Mouse (Mus musculus) midbrain, embryonic 12.5 days (tissue): Measurements from ENCODE around the gene Supt4a. TPM values are rescaled to one million over a fixed set of nuclear protein-coding genes. Genes with fewer than 3 reads are reported as not detected.
A peak's percentile ranks its signal among the peaks of the same experiment; 100 is the strongest.

Experiments used
- ATAC-seq: fragments of 200-750 bp; cut with Nextera tagmentation; 2 replicates; pipeline ENCODE4 v1.8.0; 2017; ENCODE audit warnings: low read depth, moderate TSS enrichment, moderate library complexity; ENCODE audit not compliant: low FRiP score
- H3K27ac ChIP-seq: fragments of 300-500 bp; sonication (generic); replicated peaks from 2 replicates; pipeline ENCODE4 v1.5.1; 2016; ENCODE audit warnings: mild to moderate bottlenecking
- H3K27me3 ChIP-seq: fragments of 300-500 bp; sonication (generic); 2 replicates; pipeline ENCODE4 v1.6.1; 2016; ENCODE audit warnings: mild to moderate bottlenecking
- H3K36me3 ChIP-seq: fragments of 300-500 bp; sonication (generic); 2 replicates; pipeline ENCODE4 v1.6.1; 2016
- H3K4me1 ChIP-seq: fragments of 300-500 bp; sonication (generic); 2 replicates; pipeline ENCODE4 v1.6.1; 2016
- H3K4me2 ChIP-seq: fragments of 300-500 bp; sonication (generic); replicated peaks from 2 replicates; pipeline ENCODE4 v1.6.1; 2016; ENCODE audit warnings: mild to moderate bottlenecking, moderate library complexity
- H3K4me3 ChIP-seq: fragments of 300-500 bp; sonication (generic); 2 replicates; pipeline ENCODE4 v1.5.1; 2016; ENCODE audit warnings: mild to moderate bottlenecking
- H3K9ac ChIP-seq: fragments of 300-500 bp; sonication (generic); replicated peaks from 2 replicates; pipeline ENCODE4 v1.6.1; 2016; ENCODE audit warnings: mild to moderate bottlenecking, moderate library complexity
- H3K9me3 ChIP-seq: fragments of 300-500 bp; sonication (generic); 2 replicates; pipeline ENCODE4 v1.6.1; 2016; ENCODE audit warnings: mild to moderate bottlenecking
- WGBS: fragments of 180-500 bp; shearing (Covaris S2); methylation state at CpG from one replicate; pipeline ENCODE4 v1.1.7; 2016; 5-methylcytosine and 5-hydroxymethylcytosine counted together
- polyA plus RNA-seq: library from polyadenylated mRNA; unstranded; fragments of >200 nt; fragmentation: Nextera tagmentation; extraction: Ambion mirVana; gene quantifications from 2 replicates; pipeline ENCODE4 v1.2.1, GENCODE M21; 2016

The Supt4a gene
- polyA plus RNA-seq, 1 experiment from 2014 or later = 139 TPM

GRCm38 (mm10) chr11:87708979-87709378 lies 28.4 kb upstream of the Supt4a start:
- no peak overlapping the region for H3K4me3 ChIP-seq
- no peak overlapping the region for H3K9ac ChIP-seq
- H3K4me2 ChIP-seq = no peak overlapping the region
- ATAC-seq = no peak
- peaks cover 37% of the 10 kb centered on the region for H3K27me3 ChIP-seq
- H3K27ac ChIP-seq = no peak overlapping the region
- no peaks in the 10 kb centered on the region for H3K36me3 ChIP-seq
- H3K9me3 ChIP-seq = no peaks in the 10 kb centered on the region
- 82% methylated on average over 5 of the region's 5 CpGs for WGBS
- H3K4me1 ChIP-seq = peaks cover 17% of the 10 kb centered on the region

- Histone ChIP-seq H3K9ac (no peak overlapping the region), H3K36me3 (no peaks in the 10 kb centered on the region), H3K4me3 (0 out of 2 replicates have a peak overlapping the region, but pooled peaks have one; percentile 18), H3K4me1 (peaks cover 17% of the 10 kb centered on the region), H3K4me2 (peak overlapping the region; percentile 46), H3K27ac (no peak overlapping the region), H3K27me3 (peaks cover 37% of the 10 kb centered on the region), H3K9me3 (no peaks in the 10 kb centered on the region)
- 15% methylated on average over 21 of the region's 21 CpGs for WGBS
- ATAC-seq = no peak
Observed at GRCm38 (mm10) chr11:87709513-87710261, 27.7 kb upstream of the Supt4a start.

GRCm38 (mm10) chr11:87710262-87710615 lies 27.1 kb upstream of the Supt4a start:
- Histone ChIP-seq H3K27ac (no peak overlapping the region), H3K4me1 (peaks cover 17% of the 10 kb centered on the region), H3K4me3 (no peak overlapping the region), H3K36me3 (no peaks in the 10 kb centered on the region), H3K9me3 (no peaks in the 10 kb centered on the region), H3K27me3 (peaks cover 37% of the 10 kb centered on the region), H3K4me2 (peak overlapping the region; percentile 46), H3K9ac (no peak overlapping the region)
- ATAC-seq = no peak
- 62% methylated on average over 7 of the region's 7 CpGs for WGBS

GRCm38 (mm10) chr11:87712188-87712587 lies 25.2 kb upstream of the Supt4a start:
- H3K4me3 ChIP-seq = no peak overlapping the region
- no peak overlapping the region for H3K27ac ChIP-seq
- H3K27me3 ChIP-seq = peaks cover 37% of the 10 kb centered on the region
- peaks cover 17% of the 10 kb centered on the region for H3K4me1 ChIP-seq
- H3K4me2 ChIP-seq = no peak overlapping the region
- H3K9ac ChIP-seq = no peak overlapping the region
- WGBS = 85% methylated on average over 4 of the region's 4 CpGs
- no peak for ATAC-seq
- H3K36me3 ChIP-seq = no peaks in the 10 kb centered on the region
- H3K9me3 ChIP-seq = no peaks in the 10 kb centered on the region

GRCm38 (mm10) chr11:87715999-87716398 lies 21.4 kb upstream of the Supt4a start:
- WGBS = 84% methylated on average over 4 of the region's 4 CpGs

GRCm38 (mm10) chr11:87719526-87719925 lies 17.8 kb upstream of the Supt4a start:
- Histone ChIP-seq H3K27me3 (no peaks in the 10 kb centered on the region), H3K27ac (no peak overlapping the region), H3K4me3 (no peak overlapping the region), H3K9ac (no peak overlapping the region), H3K9me3 (no peaks in the 10 kb centered on the region), H3K36me3 (no peaks in the 10 kb centered on the region), H3K4me2 (no peak overlapping the region), H3K4me1 (no peaks in the 10 kb centered on the region; the same call in 1 of the 2 replicates)
- 53% methylated on average over 7 of the region's 7 CpGs for WGBS
- no peak for ATAC-seq

More at GRCm38 (mm10) chr11:87715999-87716398, 21.4 kb upstream of the Supt4a start:
- Histone ChIP-seq H3K9ac (no peak overlapping the region), H3K27ac (no peak overlapping the region), H3K27me3 (peaks cover 13% of the 10 kb centered on the region), H3K4me2 (no peak overlapping the region), H3K9me3 (no peaks in the 10 kb centered on the region), H3K4me1 (no peaks in the 10 kb centered on the region; the same call in 1 of the 2 replicates), H3K36me3 (no peaks in the 10 kb centered on the region), H3K4me3 (no peak overlapping the region)
- no peak for ATAC-seq

- H3K4me3 ChIP-seq = no peak overlapping the region
- 47% methylated on average over 9 of the region's 9 CpGs for WGBS
- no peaks in the 10 kb centered on the region for H3K27me3 ChIP-seq
- no peak overlapping the region for H3K4me2 ChIP-seq
- peaks cover under 1% of the 10 kb centered on the region for H3K4me1 ChIP-seq
- no peaks in the 10 kb centered on the region for H3K36me3 ChIP-seq
- no peak for ATAC-seq
- no peak overlapping the region for H3K9ac ChIP-seq
- H3K27ac ChIP-seq = no peak overlapping the region
- H3K9me3 ChIP-seq = no peaks in the 10 kb centered on the region
Observed at GRCm38 (mm10) chr11:87720324-87720723, 17.0 kb upstream of the Supt4a start.

GRCm38 (mm10) chr11:87720839-87721238 lies 16.5 kb upstream of the Supt4a start:
- Histone ChIP-seq H3K9me3 (no peaks in the 10 kb centered on the region), H3K36me3 (no peaks in the 10 kb centered on the region), H3K27ac (no peak overlapping the region), H3K4me3 (no peak overlapping the region), H3K9ac (no peak overlapping the region), H3K4me1 (peaks cover 5% of the 10 kb centered on the region), H3K27me3 (no peaks in the 10 kb centered on the region), H3K4me2 (no peak overlapping the region)
- WGBS = 77% methylated on average over 9 of the region's 9 CpGs
- ATAC-seq = no peak

GRCm38 (mm10) chr11:87722168-87722567 lies 15.2 kb upstream of the Supt4a start:
- H3K9ac ChIP-seq = no peak overlapping the region
- no peaks in the 10 kb centered on the region for H3K27me3 ChIP-seq
- no peak for ATAC-seq
- H3K4me2 ChIP-seq = no peak overlapping the region
- no peak overlapping the region for H3K27ac ChIP-seq
- no peaks in the 10 kb centered on the region for H3K9me3 ChIP-seq
- H3K4me1 ChIP-seq = peaks cover 18% of the 10 kb centered on the region
- WGBS = 78% methylated on average over 3 of the region's 3 CpGs
- H3K4me3 ChIP-seq = no peak overlapping the region
- H3K36me3 ChIP-seq = no peaks in the 10 kb centered on the region

- 89% methylated on average over 4 of the region's 4 CpGs for WGBS
- Histone ChIP-seq H3K9me3 (no peaks in the 10 kb centered on the region), H3K4me1 (peaks cover 18% of the 10 kb centered on the region), H3K36me3 (no peaks in the 10 kb centered on the region), H3K4me3 (no peak overlapping the region), H3K9ac (no peak overlapping the region), H3K27ac (no peak overlapping the region), H3K27me3 (no peaks in the 10 kb centered on the region; the same call in 1 of the 2 replicates), H3K4me2 (no peak overlapping the region)
- ATAC-seq = no peak
Observed at GRCm38 (mm10) chr11:87722891-87723290, 14.5 kb upstream of the Supt4a start.

GRCm38 (mm10) chr11:87725515-87725914 lies 11.8 kb upstream of the Supt4a start:
- ATAC-seq = no peak
- H3K9ac ChIP-seq = no peak overlapping the region
- H3K36me3 ChIP-seq = no peaks in the 10 kb centered on the region
- H3K27ac ChIP-seq = peak overlapping the region; percentile 46; the same call in 1 of the 2 replicates
- H3K4me3 ChIP-seq = no peak overlapping the region
- no peaks in the 10 kb centered on the region; the same call in 1 of the 2 replicates for H3K27me3 ChIP-seq
- H3K4me1 ChIP-seq = peaks cover 18% of the 10 kb centered on the region
- H3K4me2 ChIP-seq = no peak overlapping the region
- H3K9me3 ChIP-seq = no peaks in the 10 kb centered on the region

GRCm38 (mm10) chr11:87725964-87726562 lies 11.3 kb upstream of the Supt4a start:
- no peak overlapping the region for H3K4me3 ChIP-seq
- ATAC-seq = peak; percentile 23; the same call in 1 of the 2 replicates
- no peaks in the 10 kb centered on the region for H3K36me3 ChIP-seq
- no peak overlapping the region for H3K4me2 ChIP-seq
- H3K9me3 ChIP-seq = no peaks in the 10 kb centered on the region
- peak overlapping the region; percentile 46 for H3K27ac ChIP-seq
- H3K9ac ChIP-seq = no peak overlapping the region
- peaks cover 18% of the 10 kb centered on the region for H3K4me1 ChIP-seq
- 27% methylated on average over 6 of the region's 6 CpGs for WGBS
- no peaks in the 10 kb centered on the region; the same call in 1 of the 2 replicates for H3K27me3 ChIP-seq
